Mouse (Mus musculus) bone marrow macrophage, adult 2 months (primary cell): ENCODE results near the gene Krtap4-6.

ENCODE experiments used
- CTCF ChIP-seq: IDR thresholded peaks from 2 replicates; pipeline ENCODE4 v1.5.1; 2012; ENCODE audit warnings: low read depth, mild to moderate bottlenecking, low read length, moderate library complexity
- POLR2A ChIP-seq: IDR thresholded peaks from 2 replicates; pipeline ENCODE4 v1.6.1; 2012; ENCODE audit warnings: mild to moderate bottlenecking, low read depth, low read length, borderline replicate concordance

DNA sequence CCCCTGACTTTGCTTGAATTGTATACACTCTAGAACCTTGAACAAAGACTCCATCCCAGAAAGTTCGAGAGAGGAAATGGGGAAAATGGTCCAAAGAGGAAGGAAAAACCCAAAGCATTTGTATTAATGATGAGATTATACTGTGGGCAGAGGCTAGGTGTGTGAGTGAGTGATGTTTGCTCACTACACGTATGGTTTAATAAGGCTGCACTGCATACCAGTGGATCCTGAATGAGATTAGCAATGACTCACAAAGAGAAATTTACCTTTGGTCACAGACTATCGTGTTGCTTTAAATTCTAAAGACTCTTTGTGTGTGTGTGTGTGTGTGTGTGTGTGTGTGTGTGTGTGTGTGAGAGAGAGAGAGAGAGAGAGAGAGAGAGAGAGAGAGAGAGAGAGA is 34.9 kb downstream of the Krtap4-6 start:
- TF ChIP-seq CTCF: no peak
- TF ChIP-seq POLR2A: no peak
